Mouse (Mus musculus): ENCODE measurements around the gene Slit2.

DNA sequence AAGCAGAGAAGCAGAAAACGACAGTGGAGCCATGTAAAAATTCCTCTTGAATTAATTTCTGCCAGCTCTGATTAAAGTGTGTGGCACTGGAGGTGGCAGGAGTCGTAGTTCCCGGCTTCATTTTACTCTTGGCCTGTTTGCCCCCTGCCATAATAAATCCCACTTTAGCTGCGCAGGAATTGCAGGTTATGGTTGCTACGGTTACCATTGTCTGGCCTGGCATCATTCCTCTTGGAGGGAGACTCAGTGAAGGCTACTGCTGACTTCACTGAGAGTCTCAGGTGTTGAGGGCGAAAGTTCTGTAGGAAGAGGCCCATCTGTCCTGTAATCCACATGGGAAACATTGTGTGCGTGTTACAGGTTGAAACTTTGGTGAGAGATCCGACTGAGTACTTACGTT is 22.6 kb downstream of the Slit2 start:
- TF ChIP-seq CTCF (IDR thresholded peaks at IDR 0.05; ENCODE audit: insufficient read depth, low read length) (no peak), POLR2A (IDR thresholded peaks at IDR 0.05; ENCODE audit: borderline replicate concordance, extremely low read depth, low read depth, low read length) (no peak)
